ENCODE assay signal across 8 mouse cellular contexts in genomic region chr6:48684319-48684718, GRCm38 (mm10). TPM values are rescaled to one million over a fixed set of nuclear protein-coding genes. Genes with fewer than 3 reads are reported as not detected.
A peak's percentile ranks its signal among the peaks of the same experiment; 100 is the strongest.
DNase-seq lines count a peak whose midpoint lies in the region; ATAC-seq and TF ChIP-seq lines count a peak whose summit lies in the region.

TSS of gene Gimap4 (plus strand) at chr6:48684549.

- no peaks in the 10 kb centered on the region for H3K4me1 ChIP-seq in heart, postnatal 0 days (ENCODE audit: control insufficient read depth, insufficient read depth)
- H3K4me1 ChIP-seq in liver, postnatal 0 days (ENCODE audit: insufficient read depth): 0 out of 2 replicates have a peak, but pooled peaks cover 7% of the 10 kb centered on the region
- H3K4me1 ChIP-seq in hindbrain, embryonic 14.5 days (replicated peaks; ENCODE audit: control insufficient read depth, insufficient read depth, low read length): no peaks in the 10 kb centered on the region

- no peaks in the 10 kb centered on the region for H3K9me3 ChIP-seq in heart, postnatal 0 days (replicated peaks; ENCODE audit: control insufficient read depth, low read length)
- H3K9me3 ChIP-seq in liver, postnatal 0 days (ENCODE audit: low read length): no peaks in the 10 kb centered on the region
- no peaks in the 10 kb centered on the region for H3K9me3 ChIP-seq in hindbrain, embryonic 14.5 days (ENCODE audit: control insufficient read depth, low read length)

- H3K9ac ChIP-seq in heart, postnatal 0 days (replicated peaks; ENCODE audit: low read depth, low read length): peak within 1 kb of the TSS; percentile 39; the same call in 1 of the 2 replicates
- H3K9ac ChIP-seq in liver, postnatal 0 days (replicated peaks): no peak within 1 kb of the TSS
- H3K9ac ChIP-seq in hindbrain, embryonic 14.5 days: no peak within 1 kb of the TSS

- H3K27me3 ChIP-seq in heart, postnatal 0 days (ENCODE audit: control insufficient read depth, insufficient read depth, low read length): no peaks in the 10 kb centered on the region
- H3K27me3 ChIP-seq in liver, postnatal 0 days (ENCODE audit: insufficient read depth, low read length): no peaks in the 10 kb centered on the region
- H3K27me3 ChIP-seq in hindbrain, embryonic 14.5 days (ENCODE audit: control insufficient read depth, insufficient read depth, low read length): no peaks in the 10 kb centered on the region

- H3K36me3 ChIP-seq in heart, postnatal 0 days (replicated peaks; ENCODE audit: control insufficient read depth, insufficient read depth, low read length): no peaks in the 10 kb centered on the region
- H3K36me3 ChIP-seq in liver, postnatal 0 days (replicated peaks; ENCODE audit: insufficient read depth, low read length): no peaks in the 10 kb centered on the region
- no peaks in the 10 kb centered on the region for H3K36me3 ChIP-seq in hindbrain, embryonic 14.5 days (replicated peaks; ENCODE audit: control insufficient read depth, insufficient read depth)

- TF ChIP-seq CTCF in heart, postnatal 0 days (IDR thresholded peaks at IDR 0.05; ENCODE audit: low read depth): no peak
- TF ChIP-seq CTCF in liver, postnatal 0 days (IDR thresholded peaks at IDR 0.05; ENCODE audit: low read depth): no peak

- H3K4me3 ChIP-seq in heart, postnatal 0 days (ENCODE audit: low read depth, low read length): peak within 1 kb of the TSS; percentile 28
- H3K4me3 ChIP-seq in liver, postnatal 0 days (ENCODE audit: low read depth, low read length): no peak within 1 kb of the TSS
- no peak within 1 kb of the TSS for H3K4me3 ChIP-seq in hindbrain, embryonic 14.5 days (replicated peaks; ENCODE audit: low read length)

- peak; percentile 48 for DNase-seq in kidney, adult 9 months
- DNase-seq in kidney, adult 8-10 months: no peak
- DNase-seq in adrenal gland, adult 8-10 months: no peak
- DNase-seq in heart, postnatal 0 days (ENCODE audit: low spot score): no peak
- DNase-seq in liver, postnatal 0 days: peak; percentile 11
- no peak for DNase-seq in hindbrain, embryonic 14.5 days (ENCODE audit: low spot score)
- DNase-seq in ovary, adult 18-20 months (ENCODE audit: low spot score): no peak
- DNase-seq in frontal cortex, postnatal 25 days (ENCODE audit: low spot score in 2 of 2): no peak

- TF ChIP-seq EP300 in heart, postnatal 0 days (IDR thresholded peaks at IDR 0.05; ENCODE audit: low read depth): no peak
- no peak for TF ChIP-seq EP300 in liver, postnatal 0 days (IDR thresholded peaks at IDR 0.05; ENCODE audit: low read depth)

- WGBS in heart, postnatal 0 days: 48% methylated on average over 5 of the region's 5 CpGs
- WGBS in liver, postnatal 0 days (ENCODE audit: insufficient replicate concordance): 25% methylated on average over 5 of the region's 5 CpGs
- WGBS in hindbrain, embryonic 14.5 days: 84% methylated on average over 5 of the region's 5 CpGs

- peak within 1 kb of the TSS; percentile 52 for H3K4me2 ChIP-seq in heart, postnatal 0 days (ENCODE audit: low read depth, low read length)
- H3K4me2 ChIP-seq in liver, postnatal 0 days (ENCODE audit: low read depth, low read length): 0 out of 2 replicates have a peak within 1 kb of the TSS, but pooled peaks have one; percentile 0
- no peak within 1 kb of the TSS for H3K4me2 ChIP-seq in hindbrain, embryonic 14.5 days (replicated peaks)

- no peak for ATAC-seq in heart, postnatal 0 days (ENCODE audit: insufficient read depth, low read depth)
- ATAC-seq in liver, postnatal 0 days: no peak
- no peak for ATAC-seq in hindbrain, embryonic 14.5 days (ENCODE audit: low FRiP score)

- peak within 1 kb of the TSS; percentile 79 for H3K27ac ChIP-seq in heart, postnatal 0 days (ENCODE audit: low read depth)
- H3K27ac ChIP-seq in liver, postnatal 0 days (ENCODE audit: low read depth): peak within 1 kb of the TSS; percentile 51; the same call in 1 of the 2 replicates
- H3K27ac ChIP-seq in hindbrain, embryonic 14.5 days: no peak within 1 kb of the TSS

RNA-seq across cellular contexts. Expression of gene Gimap4, which starts in this region (rescaled TPM):
- 10 to 100 TPM; 29.1 to 56.5 (median 49.4) TPM for total RNA-seq in adrenal gland, adult 8-10 months (2022)
- total RNA-seq in heart, postnatal 0 days (2014; rRNA removed; ENCODE audit: low replicate concordance): 23.0 and 27.1 TPM in 2 replicates
- polyA plus RNA-seq in heart, postnatal 0 days (2015; fragmentation: Nextera tagmentation; extraction: Ambion mirVana): 37.4 and 43.8 TPM in 2 replicates
- 13.5 and 14.5 TPM in 2 replicates for polyA plus RNA-seq in liver, postnatal 0 days (2015; fragmentation: Nextera tagmentation; extraction: Ambion mirVana)
- polyA plus RNA-seq in hindbrain, embryonic 14.5 days (2014; fragmentation: Nextera tagmentation; extraction: Ambion mirVana): 1.5 and 1.9 TPM in 2 replicates

Comparison
In these comparisons a context has a peak if more than half of its experiments do, and no peak if none do; other contexts are left out.
1. DNase-seq: peak in kidney, adult 9 months (single experiment) and liver, postnatal 0 days (single experiment); none in kidney, adult 8-10 months (0 of 2), adrenal gland, adult 8-10 months (single experiment), heart, postnatal 0 days (single experiment), hindbrain, embryonic 14.5 days (single experiment), ovary, adult 18-20 months (single experiment) and frontal cortex, postnatal 25 days (0 of 2).